Mouse (Mus musculus) lung, embryonic 14.5 days (tissue): Measurements from ENCODE around the gene Comt. TPM values are rescaled to one million over a fixed set of nuclear protein-coding genes. Genes with fewer than 3 reads are reported as not detected.

Experiments
- ATAC-seq: fragments of 200-750 bp; cut with Nextera tagmentation; 2 replicates; pipeline ENCODE4 v1.8.0; 2017; ENCODE audit warnings: mild to moderate bottlenecking, moderate TSS enrichment, moderate library complexity; ENCODE audit not compliant: insufficient read depth
- DNase-seq: peaks from one replicate; pipeline ENCODE4 v3.0.0-alpha.2; 2015
- H3K27ac ChIP-seq: fragments of 300-500 bp; sonication (generic); 2 replicates; pipeline ENCODE4 v1.5.1; 2014; ENCODE audit warnings: low read depth, mild to moderate bottlenecking, moderate library complexity
- H3K27me3 ChIP-seq: fragments of 300-500 bp; sonication (generic); 2 replicates; pipeline ENCODE4 v1.6.1; 2014; ENCODE audit warnings: low read length, control low read depth; ENCODE audit not compliant: insufficient read depth
- H3K36me3 ChIP-seq: fragments of 300-500 bp; sonication (generic); 2 replicates; pipeline ENCODE4 v1.6.1; 2014; ENCODE audit warnings: control low read depth; ENCODE audit not compliant: insufficient read depth
- H3K4me1 ChIP-seq: fragments of 300-500 bp; sonication (generic); 2 replicates; pipeline ENCODE4 v1.6.1; 2014; ENCODE audit warnings: antibody characterized with exemption, control low read depth; ENCODE audit not compliant: insufficient read depth
- H3K4me2 ChIP-seq: fragments of 300-500 bp; sonication (generic); 2 replicates; pipeline ENCODE4 v1.6.1; 2014; ENCODE audit warnings: mild to moderate bottlenecking
- H3K4me3 ChIP-seq: fragments of 300-500 bp; sonication (generic); 2 replicates; pipeline ENCODE4 v1.5.1; 2014; ENCODE audit warnings: low read depth, low read length
- H3K9ac ChIP-seq: fragments of 300-500 bp; sonication (generic); 2 replicates; pipeline ENCODE4 v1.6.1; 2014
- H3K9me3 ChIP-seq: fragments of 300-500 bp; sonication (generic); 2 replicates; pipeline ENCODE4 v1.6.1; 2016; ENCODE audit warnings: low read depth, low read length, control low read depth
- CTCF ChIP-seq: IDR thresholded peaks from 2 replicates; pipeline ENCODE4 v1.5.1; 2016; ENCODE audit warnings: antibody characterized with exemption, low read depth
- WGBS: fragments of 180-500 bp; shearing (Covaris S2); extraction: QIAGEN DNeasy Blood & Tissue Kit; methylation state at CpG from one replicate; pipeline ENCODE4 v1.1.7; 2014; 5-methylcytosine and 5-hydroxymethylcytosine counted together
- polyA plus RNA-seq: library from polyadenylated mRNA; unstranded; fragments of >200 nt; fragmentation: Nextera tagmentation; extraction: Ambion mirVana; gene quantifications from 2 replicates; pipeline ENCODE4 v1.2.1, GENCODE M21; 2014

Comt gene
- polyA plus RNA-seq, 1 experiment from 2014 or later = 97.0 TPM

DNA sequence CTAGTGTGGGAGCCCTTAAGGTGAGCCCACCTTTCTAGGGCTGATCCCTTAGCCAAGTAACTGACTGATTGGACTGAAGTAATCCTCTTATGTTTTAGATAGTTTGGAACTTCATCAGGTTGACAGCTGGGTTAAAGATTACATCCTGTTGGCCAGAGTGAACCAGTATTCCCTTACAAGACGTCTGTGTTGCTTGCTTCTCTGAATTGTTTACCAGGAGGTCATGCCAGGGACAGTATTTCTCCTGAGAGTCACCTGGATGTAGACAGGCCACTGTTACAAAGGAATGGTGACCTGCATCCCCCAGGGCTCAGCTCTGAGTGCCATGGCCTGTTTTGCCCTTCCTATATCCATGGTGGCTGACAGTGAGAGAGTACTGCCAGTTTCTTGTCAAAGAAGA, 48.2 kb downstream of the Comt start:
- H3K27ac ChIP-seq = no peak overlapping the region
- H3K9me3 ChIP-seq = no peaks in the 10 kb centered on the region
- peaks cover 3% of the 10 kb centered on the region for H3K4me1 ChIP-seq
- H3K4me3 ChIP-seq = no peak overlapping the region
- H3K4me2 ChIP-seq = no peak overlapping the region
- ATAC-seq (no peak), DNase-seq (no peak)
- H3K27me3 ChIP-seq = no peaks in the 10 kb centered on the region
- WGBS = 4% methylated on average over 1 of the region's 1 CpGs
- H3K9ac ChIP-seq = no peak overlapping the region
- no peak for TF ChIP-seq CTCF
- no peaks in the 10 kb centered on the region for H3K36me3 ChIP-seq

DNA sequence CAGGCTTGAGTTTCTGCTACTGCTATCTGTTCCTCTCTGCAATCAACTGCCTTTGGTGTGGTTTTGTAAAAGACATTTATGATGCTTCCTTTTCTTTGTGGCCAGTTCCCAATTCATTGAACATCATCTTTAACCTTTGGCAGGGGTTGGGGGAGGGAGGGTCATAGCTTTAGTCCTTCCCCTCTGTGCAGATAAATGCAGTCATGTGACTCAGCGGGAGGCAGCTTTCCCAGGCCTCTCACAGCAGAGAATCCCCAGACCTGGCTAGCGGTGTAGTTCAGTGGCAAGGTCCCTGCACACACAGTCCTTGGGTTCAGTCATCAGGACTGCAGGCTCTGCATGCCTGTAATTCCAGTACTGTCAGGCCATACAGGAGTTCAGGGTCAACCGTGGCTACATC, 49.4 kb downstream of the Comt start:
- WGBS = 32% methylated on average over 3 of the region's 3 CpGs
- no peaks in the 10 kb centered on the region for H3K27me3 ChIP-seq
- H3K4me2 ChIP-seq = no peak overlapping the region
- H3K4me3 ChIP-seq = no peak overlapping the region
- ATAC-seq = no peak
- H3K9ac ChIP-seq = no peak overlapping the region
- H3K9me3 ChIP-seq = no peaks in the 10 kb centered on the region
- DNase-seq = no peak
- TF ChIP-seq CTCF = no peak
- no peaks in the 10 kb centered on the region; the same call in none of the 2 replicates for H3K4me1 ChIP-seq
- H3K27ac ChIP-seq = no peak overlapping the region
- no peaks in the 10 kb centered on the region for H3K36me3 ChIP-seq

- Histone ChIP-seq H3K27ac (no peak overlapping the region), H3K9ac (no peak overlapping the region), H3K4me2 (no peak overlapping the region), H3K36me3 (no peaks in the 10 kb centered on the region), H3K4me3 (no peak overlapping the region), H3K27me3 (no peaks in the 10 kb centered on the region), H3K9me3 (no peaks in the 10 kb centered on the region), H3K4me1 (no peaks in the 10 kb centered on the region)
- WGBS = 68% methylated on average over 6 of the region's 7 CpGs
- DNase-seq (no peak), ATAC-seq (no peak)
- no peak for TF ChIP-seq CTCF
Measured at GRCm38 (mm10) chr16:18376297-18376954, 50.2 kb downstream of the Comt start.

DNA sequence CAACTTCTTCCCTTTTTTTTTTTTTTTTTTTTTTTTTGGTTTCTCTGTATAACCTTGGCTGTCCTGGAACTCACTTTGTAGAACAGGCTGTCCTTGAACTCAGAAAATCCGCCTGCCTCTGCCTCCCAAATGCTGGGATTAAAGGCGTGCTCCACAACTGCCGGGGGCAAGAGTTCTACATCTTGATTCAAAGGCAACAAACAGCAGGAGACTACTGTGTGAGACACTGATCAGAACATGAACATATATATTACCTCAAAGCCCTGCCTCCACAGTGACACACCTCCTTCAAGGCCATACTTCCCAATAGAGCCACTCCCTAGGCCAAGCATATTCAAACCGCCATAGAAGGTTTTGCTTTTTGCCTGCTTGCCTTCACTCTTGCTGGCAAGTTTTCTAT, 53.0 kb downstream of the Comt start:
- Histone ChIP-seq H3K36me3 (no peaks in the 10 kb centered on the region), H3K9ac (no peak overlapping the region), H3K27me3 (no peaks in the 10 kb centered on the region), H3K27ac (no peak overlapping the region), H3K9me3 (no peaks in the 10 kb centered on the region), H3K4me2 (no peak overlapping the region), H3K4me3 (no peak overlapping the region), H3K4me1 (no peaks in the 10 kb centered on the region)
- 85% methylated on average over 4 of the region's 4 CpGs for WGBS
- no peak for TF ChIP-seq CTCF
- no peak for DNase-seq
- no peak for ATAC-seq

- Histone ChIP-seq H3K36me3 (no peaks in the 10 kb centered on the region), H3K4me1 (no peaks in the 10 kb centered on the region), H3K4me2 (no peak overlapping the region), H3K9me3 (no peaks in the 10 kb centered on the region), H3K9ac (no peak overlapping the region), H3K4me3 (no peak overlapping the region), H3K27me3 (no peaks in the 10 kb centered on the region), H3K27ac (no peak overlapping the region)
- TF ChIP-seq CTCF = no peak
- ATAC-seq (no peak), DNase-seq (no peak)
- WGBS = 76% methylated on average over 3 of the region's 3 CpGs
Measured at GRCm38 (mm10) chr16:18370197-18370596, 56.5 kb downstream of the Comt start.

DNA sequence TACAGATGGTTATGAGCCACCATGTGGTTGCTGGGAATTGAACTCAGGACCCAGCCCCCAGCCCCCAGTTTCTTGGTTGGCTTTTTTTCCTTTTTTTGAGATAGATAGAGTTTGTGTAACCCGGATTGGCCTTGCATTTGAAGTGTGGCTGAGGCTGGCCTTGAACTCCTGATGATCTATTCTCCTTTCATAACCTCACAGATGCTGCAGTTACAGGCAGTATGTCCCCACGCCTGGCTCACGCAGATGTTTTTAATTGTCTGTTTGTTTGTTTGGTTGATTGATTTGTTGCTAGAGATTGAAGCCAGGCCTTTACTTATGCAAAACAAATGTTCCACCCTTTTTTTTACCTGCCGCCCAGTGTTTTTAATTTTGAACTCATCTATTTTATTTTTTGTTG, 59.8 kb downstream of the Comt start:
- no peaks in the 10 kb centered on the region for H3K9me3 ChIP-seq
- DNase-seq (no peak), ATAC-seq (no peak)
- WGBS = 72% methylated on average over 4 of the region's 4 CpGs
- H3K27ac ChIP-seq = no peak overlapping the region
- no peak overlapping the region for H3K9ac ChIP-seq
- no peak for TF ChIP-seq CTCF
- H3K36me3 ChIP-seq = no peaks in the 10 kb centered on the region
- H3K27me3 ChIP-seq = no peaks in the 10 kb centered on the region
- no peak overlapping the region for H3K4me2 ChIP-seq
- H3K4me1 ChIP-seq = no peaks in the 10 kb centered on the region
- no peak overlapping the region for H3K4me3 ChIP-seq

DNA sequence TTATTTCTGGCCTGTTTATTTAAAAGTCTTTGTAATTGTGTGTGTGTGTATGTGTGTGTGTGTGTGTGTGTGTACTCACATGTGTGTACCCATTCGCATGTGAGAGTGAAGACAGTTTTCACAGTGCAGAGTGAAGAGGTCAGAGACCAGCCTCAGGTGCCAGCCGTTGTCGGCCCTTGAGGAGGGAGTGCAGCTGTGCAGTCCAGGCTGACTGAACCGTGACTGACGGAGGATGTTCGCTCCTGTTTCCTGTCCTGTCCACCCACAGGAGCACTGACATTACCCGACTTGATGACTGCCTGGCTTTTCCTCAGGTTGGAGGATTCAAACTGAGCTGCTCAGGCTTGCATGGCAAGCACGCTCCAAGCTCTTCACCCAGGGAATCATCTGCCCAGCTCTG, 63.7 kb downstream of the Comt start:
- no peak for TF ChIP-seq CTCF
- Histone ChIP-seq H3K27ac (no peak overlapping the region), H3K4me1 (no peaks in the 10 kb centered on the region), H3K4me3 (no peak overlapping the region), H3K4me2 (no peak overlapping the region), H3K9ac (no peak overlapping the region), H3K27me3 (no peaks in the 10 kb centered on the region), H3K36me3 (no peaks in the 10 kb centered on the region), H3K9me3 (no peaks in the 10 kb centered on the region)
- ATAC-seq = no peak
- WGBS = 59% methylated on average over 8 of the region's 8 CpGs
- DNase-seq = no peak
